Mouse (Mus musculus): ENCODE data around the gene Thrb. TPM values are rescaled to one million over a fixed set of nuclear protein-coding genes. Genes with fewer than 3 reads are reported as not detected.

Gene Thrb
- total and polyA plus RNA-seq, 2 experiments from 2014 or later: 2.1 to 8.9 TPM

DNA sequence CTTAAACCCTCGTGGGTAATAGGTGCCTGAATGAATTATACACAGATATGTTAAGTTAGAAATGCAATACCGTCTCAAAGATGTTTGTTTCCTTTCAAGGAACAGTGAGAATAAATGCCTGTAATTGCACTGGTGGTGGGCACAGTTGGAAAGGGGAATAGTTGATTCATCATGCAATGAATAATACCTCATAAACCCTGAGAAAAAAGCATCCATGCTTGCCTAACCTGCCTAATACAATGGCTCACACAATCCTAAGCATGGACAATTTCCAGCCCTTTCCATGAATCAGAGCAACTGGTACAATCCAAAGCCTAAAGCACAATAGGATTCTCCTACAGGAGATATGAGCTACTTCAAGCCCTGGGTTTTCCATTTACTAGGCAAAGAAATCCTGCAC, 299.8 kb downstream of the Thrb start:
- H3K9ac ChIP-seq (replicated peaks; ENCODE audit: low read length, poor library complexity, severe bottlenecking): no peak overlapping the region
- DNase-seq (ENCODE audit: low spot score) (no peak), ATAC-seq (ENCODE audit: low FRiP score) (no peak)
- TF ChIP-seq CTCF (IDR thresholded peaks at IDR 0.05): no peak
- no peaks in the 10 kb centered on the region for H3K9me3 ChIP-seq (ENCODE audit: low read length)
- no peak overlapping the region for H3K27ac ChIP-seq (ENCODE audit: low read depth, low read length)
- 34% methylated on average over 2 of the region's 2 CpGs for WGBS
- H3K4me3 ChIP-seq (ENCODE audit: low read depth, low read length): no peak overlapping the region
- no peaks in the 10 kb centered on the region for H3K36me3 ChIP-seq (ENCODE audit: insufficient read depth, low read length)
- no peak overlapping the region for H3K4me2 ChIP-seq (ENCODE audit: low read depth, low read length, poor library complexity, severe bottlenecking)
- H3K4me1 ChIP-seq (ENCODE audit: insufficient read depth, low read length): no peaks in the 10 kb centered on the region
- H3K27me3 ChIP-seq (ENCODE audit: insufficient read depth, low read length): no peaks in the 10 kb centered on the region

DNA sequence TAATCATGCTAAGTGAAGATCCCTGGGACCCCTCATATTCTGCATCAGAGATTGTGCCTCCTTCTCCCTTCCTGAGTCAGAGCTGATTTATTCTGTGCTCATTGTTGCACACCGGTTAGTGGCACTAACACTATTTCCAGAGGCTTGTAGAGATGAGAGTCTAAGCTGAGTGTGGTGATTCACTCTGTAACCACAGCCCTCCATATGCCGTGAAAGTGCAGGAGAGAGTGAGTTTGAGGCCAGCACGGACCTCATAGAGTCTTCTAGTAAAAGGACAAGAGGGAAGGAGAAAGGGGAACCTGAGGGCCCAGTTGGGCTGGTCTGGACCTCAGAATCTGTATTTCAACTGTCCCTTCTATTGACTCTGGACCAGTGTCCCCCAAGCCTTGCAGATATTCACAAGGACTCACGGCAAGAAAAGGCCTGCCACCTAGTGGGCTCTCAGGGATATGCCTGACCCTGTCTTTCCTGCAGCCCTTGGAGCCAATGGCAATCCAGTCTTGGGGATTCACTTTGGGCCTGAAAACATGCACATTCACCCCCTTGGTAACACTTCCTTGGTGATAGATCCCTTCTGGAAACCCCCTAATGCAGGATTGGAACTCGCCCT, 307.2 kb downstream of the Thrb start:
- DNase-seq (ENCODE audit: low spot score) (peak; percentile 71), ATAC-seq (ENCODE audit: low FRiP score) (no peak)
- Histone ChIP-seq H3K27me3 (ENCODE audit: insufficient read depth, low read length) (no peaks in the 10 kb centered on the region), H3K4me1 (ENCODE audit: insufficient read depth, low read length) (no peaks in the 10 kb centered on the region), H3K4me3 (ENCODE audit: low read depth, low read length) (no peak overlapping the region), H3K4me2 (ENCODE audit: low read depth, low read length, poor library complexity, severe bottlenecking) (no peak overlapping the region), H3K27ac (ENCODE audit: low read depth, low read length) (no peak overlapping the region), H3K9me3 (ENCODE audit: low read length) (no peaks in the 10 kb centered on the region), H3K9ac (replicated peaks; ENCODE audit: low read length, poor library complexity, severe bottlenecking) (no peak overlapping the region), H3K36me3 (ENCODE audit: insufficient read depth, low read length) (no peaks in the 10 kb centered on the region)
- 33% methylated on average over 5 of the region's 5 CpGs for WGBS
- TF ChIP-seq CTCF (IDR thresholded peaks at IDR 0.05): peak; percentile 85

DNA sequence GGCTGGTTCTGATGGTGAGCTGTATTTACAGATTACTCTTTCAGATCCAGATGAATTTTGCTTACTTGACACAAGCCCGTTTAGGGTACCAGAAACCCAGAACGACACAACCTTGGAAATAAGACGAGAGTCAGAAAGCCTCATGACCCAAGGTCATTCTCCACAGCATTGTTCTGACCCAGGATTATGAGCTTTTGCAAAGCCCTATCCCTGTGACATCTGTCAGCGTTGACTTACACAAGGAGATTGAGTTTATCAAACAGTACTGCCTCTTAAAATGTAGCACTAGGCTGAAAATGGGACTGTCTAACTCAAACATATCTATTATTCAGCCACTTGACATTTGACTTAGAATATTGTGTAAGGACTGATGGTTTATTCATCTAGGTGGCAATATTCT, 312.1 kb downstream of the Thrb start:
- Histone ChIP-seq H3K27me3 (ENCODE audit: insufficient read depth, low read length) (no peaks in the 10 kb centered on the region), H3K36me3 (ENCODE audit: insufficient read depth, low read length) (no peaks in the 10 kb centered on the region), H3K4me3 (ENCODE audit: low read depth, low read length) (no peak overlapping the region), H3K4me1 (ENCODE audit: insufficient read depth, low read length) (no peaks in the 10 kb centered on the region), H3K4me2 (ENCODE audit: low read depth, low read length, poor library complexity, severe bottlenecking) (no peak overlapping the region), H3K27ac (ENCODE audit: low read depth, low read length) (no peak overlapping the region), H3K9me3 (ENCODE audit: low read length) (no peaks in the 10 kb centered on the region), H3K9ac (replicated peaks; ENCODE audit: low read length, poor library complexity, severe bottlenecking) (no peak overlapping the region)
- WGBS: 58% methylated on average over 4 of the region's 4 CpGs
- ATAC-seq (ENCODE audit: low FRiP score) (no peak), DNase-seq (ENCODE audit: low spot score) (no peak)
- no peak for TF ChIP-seq CTCF (IDR thresholded peaks at IDR 0.05)

DNA sequence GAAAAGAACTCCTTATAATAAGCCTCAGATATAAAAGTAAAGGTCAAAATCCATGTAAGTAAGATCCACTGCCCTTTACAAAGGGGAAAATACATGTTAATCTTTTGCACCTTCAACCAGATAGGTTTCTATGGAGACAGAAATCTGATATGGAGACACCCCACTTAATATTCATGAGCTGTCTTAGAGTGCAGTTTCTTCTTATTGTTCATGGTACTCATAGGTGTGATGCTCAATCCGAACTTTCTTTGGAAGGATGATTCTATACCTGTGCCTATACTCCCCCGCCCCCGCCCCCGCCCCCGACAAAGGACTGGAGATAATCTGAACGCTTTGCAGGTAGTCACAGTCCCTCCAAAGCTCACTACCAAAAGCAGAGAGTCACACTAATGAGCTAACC, 312.6 kb downstream of the Thrb start:
- Histone ChIP-seq H3K9ac (replicated peaks; ENCODE audit: low read length, poor library complexity, severe bottlenecking) (no peak overlapping the region), H3K9me3 (ENCODE audit: low read length) (no peaks in the 10 kb centered on the region), H3K27me3 (ENCODE audit: insufficient read depth, low read length) (no peaks in the 10 kb centered on the region), H3K4me3 (ENCODE audit: low read depth, low read length) (no peak overlapping the region), H3K36me3 (ENCODE audit: insufficient read depth, low read length) (no peaks in the 10 kb centered on the region), H3K4me2 (ENCODE audit: low read depth, low read length, poor library complexity, severe bottlenecking) (no peak overlapping the region), H3K4me1 (ENCODE audit: insufficient read depth, low read length) (no peaks in the 10 kb centered on the region), H3K27ac (ENCODE audit: low read depth, low read length) (no peak overlapping the region)
- 76% methylated on average over 6 of the region's 6 CpGs for WGBS
- ATAC-seq (ENCODE audit: low FRiP score) (no peak; the same call in 1 of the 2 replicates), DNase-seq (ENCODE audit: low spot score) (no peak)
- TF ChIP-seq CTCF (IDR thresholded peaks at IDR 0.05): no peak

DNA sequence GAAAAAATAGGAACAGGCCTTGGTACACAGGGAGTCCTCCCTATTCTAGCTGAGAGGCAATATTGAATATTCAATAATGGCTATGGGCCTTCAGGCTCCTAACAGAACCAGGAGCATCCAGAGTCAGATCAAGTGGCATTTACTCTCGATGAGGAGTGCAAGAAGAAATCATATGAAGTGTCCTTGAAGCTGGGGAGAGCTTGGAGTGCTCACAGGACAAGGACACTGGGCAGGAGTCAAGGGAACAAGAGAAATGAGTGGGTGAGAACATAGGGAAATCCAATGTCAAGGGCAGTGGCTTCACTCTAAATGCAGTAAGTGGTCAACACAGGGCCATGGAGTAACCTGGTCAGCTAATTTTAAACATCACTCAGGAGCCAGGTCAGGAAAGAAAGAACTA, 315.7 kb downstream of the Thrb start:
- Histone ChIP-seq H3K27ac (ENCODE audit: low read depth, low read length) (no peak overlapping the region), H3K4me1 (ENCODE audit: insufficient read depth, low read length) (no peaks in the 10 kb centered on the region), H3K9me3 (ENCODE audit: low read length) (no peaks in the 10 kb centered on the region), H3K4me3 (ENCODE audit: low read depth, low read length) (no peak overlapping the region), H3K36me3 (ENCODE audit: insufficient read depth, low read length) (no peaks in the 10 kb centered on the region), H3K9ac (replicated peaks; ENCODE audit: low read length, poor library complexity, severe bottlenecking) (no peak overlapping the region), H3K27me3 (ENCODE audit: insufficient read depth, low read length) (no peaks in the 10 kb centered on the region), H3K4me2 (ENCODE audit: low read depth, low read length, poor library complexity, severe bottlenecking) (no peak overlapping the region)
- TF ChIP-seq CTCF (IDR thresholded peaks at IDR 0.05): no peak
- 70% methylated on average over 1 of the region's 1 CpGs for WGBS
- DNase-seq (ENCODE audit: low spot score) (no peak), ATAC-seq (ENCODE audit: low FRiP score) (no peak)

DNA sequence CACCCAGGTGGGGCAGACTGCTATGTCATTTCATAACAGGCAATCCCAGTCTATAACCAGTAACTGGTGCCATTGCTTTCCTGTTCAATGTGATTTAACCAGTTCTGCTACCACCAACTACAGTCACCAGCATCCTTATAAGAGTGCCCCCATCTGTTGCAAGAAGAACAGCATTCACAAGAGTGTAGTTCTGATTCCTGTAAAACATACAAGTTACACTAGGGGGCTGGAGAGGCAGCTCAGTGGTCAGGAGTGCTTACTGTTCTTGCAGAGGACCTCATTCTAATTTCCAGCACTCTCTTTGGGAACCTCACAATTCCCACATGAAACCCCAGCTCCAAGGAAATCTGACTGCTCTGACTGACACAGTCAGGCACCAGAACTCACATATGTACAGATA, 318.2 kb downstream of the Thrb start:
- H3K9ac ChIP-seq (replicated peaks; ENCODE audit: low read length, poor library complexity, severe bottlenecking): no peak overlapping the region
- no peaks in the 10 kb centered on the region for H3K9me3 ChIP-seq (ENCODE audit: low read length)
- ATAC-seq (ENCODE audit: low FRiP score): no peak
- H3K27ac ChIP-seq (ENCODE audit: low read depth, low read length): no peak overlapping the region
- TF ChIP-seq CTCF (IDR thresholded peaks at IDR 0.05): 0 out of 2 replicates have a peak, but pooled peaks have one; percentile 11
- no peaks in the 10 kb centered on the region for H3K36me3 ChIP-seq (ENCODE audit: insufficient read depth, low read length)
- DNase-seq (ENCODE audit: low spot score): no peak
- H3K27me3 ChIP-seq (ENCODE audit: insufficient read depth, low read length): no peaks in the 10 kb centered on the region
- H3K4me2 ChIP-seq (ENCODE audit: low read depth, low read length, poor library complexity, severe bottlenecking): no peak overlapping the region
- H3K4me1 ChIP-seq (ENCODE audit: insufficient read depth, low read length): no peaks in the 10 kb centered on the region
- H3K4me3 ChIP-seq (ENCODE audit: low read depth, low read length): no peak overlapping the region
